Mouse (Mus musculus) MEL-GATA-1-ER (cell line): Measurements from ENCODE around the gene Olfr1106.

Experiments
- DNase-seq: peaks from one replicate; pipeline ENCODE4 v3.0.0-alpha.2; 2012; ENCODE audit warnings: low read depth; ENCODE audit errors: extremely low read depth

Gene Olfr1106

DNA sequence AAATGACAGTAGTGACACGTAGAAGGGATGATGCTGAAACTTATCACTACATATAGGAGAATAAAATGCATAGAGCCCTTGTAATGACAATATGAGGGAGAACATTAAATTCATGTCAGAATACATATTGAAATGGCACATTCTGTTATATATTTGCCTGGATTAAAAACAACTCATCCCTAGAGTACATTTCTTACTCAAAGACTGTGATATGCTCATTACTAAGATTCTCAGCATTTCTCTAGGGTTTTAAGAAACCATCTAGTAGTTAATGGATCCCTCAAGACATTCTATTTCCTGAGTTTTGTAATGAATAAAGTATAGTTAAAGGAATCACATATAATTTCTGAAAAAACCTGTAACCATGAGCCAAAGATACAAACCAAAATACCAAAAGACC, at the start of gene Olfr1106:
Gene Olfr1106 (minus strand): TSS at position 101 of the 400 bp plus-strand sequence.
- no peak for DNase-seq

DNA sequence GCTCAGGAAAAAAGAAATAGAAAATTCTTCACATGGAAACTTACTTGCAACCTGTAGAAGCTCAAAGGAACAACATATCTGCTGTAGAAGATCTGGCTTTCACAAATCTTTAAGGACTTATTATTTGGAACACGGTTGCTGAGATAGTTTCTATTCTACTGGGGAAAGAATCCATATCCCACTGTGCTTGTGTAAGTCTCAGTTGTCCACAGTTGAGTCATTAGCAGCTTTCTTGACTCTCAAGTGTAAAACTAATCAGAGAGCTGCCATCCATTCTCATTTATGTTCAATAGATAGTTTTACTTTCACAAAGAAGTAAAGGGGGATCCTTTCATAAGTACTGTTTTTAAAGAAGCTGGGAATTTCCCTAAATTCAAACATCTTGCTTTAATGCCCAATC, 43.8 kb upstream of the Olfr1106 start, which contains the start of gene Olfr1109:
Gene Olfr1109 (minus strand): TSS at position 101 of the 400 bp plus-strand sequence.
- DNase-seq = no peak

DNA sequence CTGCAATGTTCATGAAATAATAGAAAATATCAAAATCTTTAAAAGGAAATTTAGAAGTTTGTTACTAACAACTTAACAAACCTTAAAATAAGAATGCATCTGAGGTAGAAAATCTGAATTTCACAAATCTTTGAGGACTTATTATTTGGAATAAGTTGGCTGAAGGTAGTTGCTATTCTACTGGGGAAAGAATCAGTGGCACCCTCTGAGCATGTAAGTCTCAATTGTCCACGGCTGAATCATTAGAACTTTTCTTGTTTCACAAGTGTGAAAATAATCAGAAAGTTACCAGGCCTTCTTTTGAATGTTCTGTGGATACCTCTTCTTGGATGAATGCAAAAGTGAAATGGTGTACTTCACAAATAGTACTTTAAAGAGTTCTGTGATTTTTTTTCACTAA, 23.6 kb upstream of the Olfr1106 start, which contains the start of gene Olfr1107:
Gene Olfr1107 (minus strand): TSS at position 101 of the 400 bp plus-strand sequence.
- no peak for DNase-seq

GRCm38 (mm10) chr2:87036431-87036830, 15.6 kb downstream of the Olfr1106 start, which contains the start of gene Olfr1105:
Gene Olfr1105 (minus strand): TSS chr2:87036531.
- DNase-seq = no peak

- DNase-seq = no peak
Measured at GRCm38 (mm10) chr2:87026980-87027379, 25.1 kb downstream of the Olfr1106 start, which contains the start of gene Olfr1104. Gene Olfr1104 (minus strand): TSS chr2:87027080.

GRCm38 (mm10) chr2:86998098-86998497, 54.0 kb downstream of the Olfr1106 start, which contains the start of gene Olfr1102:
Gene Olfr1102 (plus strand): TSS chr2:86998398.
- no peak for DNase-seq
